Mouse (Mus musculus): ENCODE results near the gene Misp.

Gene Misp

DNA sequence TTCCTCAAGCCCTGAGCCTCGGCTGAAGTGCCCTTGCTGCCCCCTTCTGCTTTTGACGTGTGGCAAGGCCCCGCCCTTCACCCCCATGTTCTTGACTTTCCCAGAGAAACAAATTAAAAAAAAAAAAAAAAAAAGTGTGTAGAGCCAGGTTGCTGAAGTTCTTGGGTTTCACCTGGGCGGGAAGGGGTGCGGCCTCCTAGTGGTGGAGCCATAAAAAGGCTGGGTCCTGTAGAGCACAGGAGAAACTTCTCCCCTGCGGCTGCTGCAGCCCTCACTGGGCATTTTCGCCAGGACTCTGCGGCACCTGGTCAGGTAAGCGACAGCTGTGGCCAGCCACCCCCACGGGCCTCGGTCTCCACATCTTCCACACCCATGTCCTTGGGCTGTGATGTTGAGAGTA is at the start of gene Misp:
TSS of gene Misp (plus strand) at position 208 of the 400 bp plus-strand sequence.
- DNase-seq (ENCODE audit: low spot score), result no peak

- DNase-seq (ENCODE audit: low spot score), result no peak
These were observed 48.5 kb upstream of the Misp start for GRCm38 (mm10) chr10:79772320-79772719.

- DNase-seq (ENCODE audit: low spot score), result no peak
These were observed 47.6 kb upstream of the Misp start for GRCm38 (mm10) chr10:79773208-79773607.

DNA sequence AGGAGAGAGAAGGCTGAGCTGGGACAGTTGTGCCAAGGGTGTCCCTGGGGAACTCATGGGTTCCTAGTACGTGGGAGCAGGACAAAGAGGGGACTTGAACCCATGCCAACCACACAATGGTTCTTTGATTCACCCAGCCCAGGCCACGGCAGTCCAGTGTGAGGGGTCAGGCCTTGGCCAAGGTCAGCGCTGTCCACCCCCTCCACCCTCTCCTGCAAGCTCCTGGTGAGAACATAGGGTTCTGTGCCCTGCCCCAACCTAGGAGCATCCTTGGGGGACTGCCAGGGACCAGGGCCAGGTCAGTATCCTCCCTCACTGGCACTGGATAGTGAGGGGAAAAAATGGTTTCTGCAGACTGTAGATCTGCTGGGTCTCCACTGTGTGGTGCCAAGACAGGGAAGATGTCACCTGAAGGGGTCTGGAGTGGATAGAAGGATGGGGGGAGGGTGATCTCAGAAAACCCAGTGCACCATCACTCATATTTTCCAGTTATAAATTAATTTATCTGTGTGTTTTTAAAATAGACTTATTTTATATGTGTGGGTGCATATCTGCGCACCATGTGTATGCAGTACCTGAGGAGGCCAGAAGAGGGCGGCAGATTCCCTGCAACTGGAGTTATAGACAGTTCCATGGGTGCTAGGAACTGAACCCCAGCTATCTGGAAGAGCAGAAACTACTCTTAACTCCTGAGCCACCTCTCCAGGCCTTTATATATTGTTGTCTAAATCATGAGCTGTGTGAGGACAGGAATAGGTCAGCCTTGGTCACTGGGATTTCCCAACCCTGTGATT is 46.1 kb upstream of the Misp start:
- DNase-seq (ENCODE audit: low spot score), result no peak

DNA sequence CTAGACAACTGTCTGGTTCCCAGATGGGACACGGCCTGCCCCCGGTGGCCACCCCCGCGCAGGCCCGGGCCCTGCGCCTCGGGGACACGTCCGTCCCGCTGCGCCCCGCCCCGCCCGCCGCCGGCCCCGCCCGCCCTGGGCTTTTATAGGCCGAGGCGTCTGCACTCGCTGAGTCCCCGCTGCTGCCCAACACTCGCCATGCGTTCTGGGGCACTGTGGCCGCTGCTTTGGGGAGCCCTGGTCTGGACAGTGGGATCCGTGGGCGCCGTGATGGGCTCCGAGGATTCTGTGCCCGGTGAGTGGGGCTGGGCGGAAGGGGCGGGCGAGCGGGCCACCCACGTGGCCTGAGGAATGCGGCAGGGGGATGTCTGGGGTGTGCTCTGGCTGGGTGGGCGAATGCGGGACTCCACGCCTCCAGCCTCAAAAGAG is 43.7 kb upstream of the Misp start, which contains the start of gene Fstl3:
TSS of gene Fstl3 (plus strand) at position 170 of the 429 bp plus-strand sequence.
- no peak for DNase-seq (ENCODE audit: low spot score)

- no peak for DNase-seq (ENCODE audit: low spot score)
These were observed 42.8 kb upstream of the Misp start for GRCm38 (mm10) chr10:79778006-79778405.

GRCm38 (mm10) chr10:79779193-79779592 is 41.6 kb upstream of the Misp start:
- DNase-seq (ENCODE audit: low spot score), result no peak

GRCm38 (mm10) chr10:79779784-79780663 is 40.8 kb upstream of the Misp start:
- peak; percentile 84 for DNase-seq (ENCODE audit: low spot score)

DNA sequence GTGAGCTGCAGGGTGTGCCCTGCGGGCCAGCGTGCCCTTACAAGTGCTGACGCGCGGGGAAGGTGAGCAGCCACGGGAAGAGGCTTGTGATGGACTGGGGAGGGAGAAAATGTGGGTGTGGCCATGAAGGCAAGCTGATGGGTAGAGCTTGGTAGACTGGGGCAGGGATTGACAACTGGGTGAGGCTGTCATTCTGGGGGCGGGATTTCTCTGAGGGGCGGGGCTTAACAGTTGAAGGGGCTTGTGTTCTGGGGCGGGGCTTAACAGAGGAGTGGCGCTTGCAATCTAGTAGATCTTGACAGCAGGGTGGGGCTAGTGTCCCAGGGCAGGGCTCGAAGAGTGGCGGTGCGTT is 40.1 kb upstream of the Misp start:
- no peak for DNase-seq (ENCODE audit: low spot score)

DNA sequence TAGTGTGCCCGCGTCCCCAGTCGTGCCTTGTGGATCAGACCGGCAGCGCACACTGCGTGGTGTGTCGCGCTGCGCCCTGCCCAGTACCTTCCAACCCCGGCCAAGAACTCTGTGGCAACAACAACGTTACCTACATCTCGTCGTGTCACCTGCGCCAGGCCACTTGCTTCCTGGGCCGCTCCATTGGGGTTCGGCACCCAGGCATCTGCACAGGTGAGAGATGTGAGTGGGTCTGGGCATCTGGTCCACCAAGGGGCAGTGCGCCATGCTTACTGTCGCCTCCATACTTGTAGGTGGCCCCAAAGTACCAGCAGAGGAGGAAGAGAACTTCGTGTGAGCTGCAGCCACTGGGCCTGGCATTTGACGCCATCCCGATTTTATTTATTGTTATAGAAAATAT is 39.6 kb upstream of the Misp start:
- no peak for DNase-seq (ENCODE audit: low spot score)

DNA sequence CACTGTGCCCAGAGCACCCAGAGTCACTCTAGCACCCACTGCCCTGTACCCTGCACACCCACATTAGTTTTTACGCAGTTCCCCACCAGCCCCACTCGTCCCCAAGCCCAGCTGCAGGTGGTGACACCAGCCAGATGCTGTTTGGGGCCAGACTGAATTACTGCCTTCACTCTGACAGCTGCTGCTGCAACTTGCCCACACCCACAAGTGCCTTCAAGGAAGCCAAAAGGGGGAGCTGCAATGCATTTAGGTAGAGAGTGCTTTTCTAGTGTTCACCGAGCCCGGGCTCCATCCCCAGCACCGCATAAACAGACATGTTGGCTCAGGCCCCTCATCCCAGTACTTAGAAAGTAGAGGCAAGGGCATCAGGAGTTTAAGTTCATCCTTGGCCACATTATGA is 38.8 kb upstream of the Misp start:
- no peak for DNase-seq (ENCODE audit: low spot score)

GRCm38 (mm10) chr10:79783050-79783449 is 37.7 kb upstream of the Misp start:
- DNase-seq (ENCODE audit: low spot score), result no peak

DNA sequence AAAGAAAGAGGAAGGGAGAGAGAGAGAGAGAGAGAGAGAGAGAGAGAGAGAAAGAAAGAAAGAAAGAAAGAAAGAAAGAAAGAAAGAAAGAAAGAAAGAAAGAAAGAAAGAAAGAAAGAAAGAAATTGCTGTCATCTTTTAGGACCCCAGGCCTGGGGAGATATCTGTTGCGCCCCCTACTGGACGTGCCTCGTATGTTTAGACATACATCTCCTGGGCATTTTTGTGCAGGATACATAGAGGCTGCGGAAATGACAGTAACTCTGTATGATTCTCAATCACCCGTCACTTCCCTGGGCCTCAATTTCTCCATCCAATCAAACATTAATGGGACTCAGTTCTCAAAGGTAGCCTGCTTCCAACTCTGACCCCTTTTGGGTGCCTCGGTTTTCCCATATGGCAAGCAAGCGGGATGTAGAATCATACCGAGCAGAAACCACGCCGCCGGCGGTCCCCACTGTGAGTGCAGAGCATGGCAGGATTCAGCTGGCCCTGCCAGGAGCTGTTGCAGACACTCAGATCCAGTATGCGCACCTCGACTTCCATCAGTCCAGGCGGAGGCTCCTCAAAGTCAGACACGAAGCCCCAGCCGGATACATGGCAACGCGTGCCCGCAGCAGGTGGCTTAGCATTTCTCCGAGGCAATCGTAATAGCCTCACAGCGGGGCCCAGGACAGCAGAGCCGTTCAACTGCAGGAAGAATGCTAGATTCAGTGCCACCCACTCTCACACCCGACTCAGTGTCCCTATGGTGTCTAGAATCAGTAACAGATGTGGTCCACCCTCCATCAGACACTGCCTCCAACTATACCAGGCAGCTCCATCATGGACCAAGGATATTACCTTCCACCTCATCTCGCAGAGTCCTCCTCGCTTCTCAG is 36.6 kb upstream of the Misp start:
- DNase-seq (ENCODE audit: low spot score), result no peak

GRCm38 (mm10) chr10:79788386-79789158 is 32.2 kb upstream of the Misp start:
- DNase-seq (ENCODE audit: low spot score), result peak; percentile 71

GRCm38 (mm10) chr10:79789581-79789980 is 31.2 kb upstream of the Misp start:
- DNase-seq (ENCODE audit: low spot score), result no peak

DNA sequence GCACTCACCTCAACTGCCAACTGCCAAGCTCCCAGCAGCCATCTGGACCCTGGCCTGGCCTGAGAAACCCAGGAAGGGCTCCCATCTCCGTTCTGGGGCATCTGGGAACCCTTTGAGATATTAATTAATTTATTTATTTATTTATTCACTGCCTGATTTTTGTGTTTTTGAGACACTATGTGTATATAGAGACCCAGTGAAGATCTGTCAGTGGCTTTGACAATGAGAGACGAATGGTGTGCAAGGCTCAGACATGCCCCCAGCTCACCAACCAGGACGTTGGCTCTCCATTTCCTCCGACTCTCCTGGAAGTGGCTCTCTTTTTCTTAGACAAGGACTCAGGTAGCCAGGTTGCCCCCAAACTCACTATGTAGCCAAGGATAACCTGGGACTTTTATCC is 29.9 kb upstream of the Misp start, which contains the start of gene Prss57:
TSS of gene Prss57 (minus strand) at position 101 of the 400 bp plus-strand sequence.
- DNase-seq (ENCODE audit: low spot score), result no peak

GRCm38 (mm10) chr10:79792339-79793040 is 28.3 kb upstream of the Misp start:
- DNase-seq (ENCODE audit: low spot score), result no peak

- DNase-seq (ENCODE audit: low spot score), result peak; percentile 69
These were observed 27.6 kb upstream of the Misp start, which contains the start of gene Palm for GRCm38 (mm10) chr10:79793051-79793737. Palm (plus strand) TSS chr10:79793572.

DNA sequence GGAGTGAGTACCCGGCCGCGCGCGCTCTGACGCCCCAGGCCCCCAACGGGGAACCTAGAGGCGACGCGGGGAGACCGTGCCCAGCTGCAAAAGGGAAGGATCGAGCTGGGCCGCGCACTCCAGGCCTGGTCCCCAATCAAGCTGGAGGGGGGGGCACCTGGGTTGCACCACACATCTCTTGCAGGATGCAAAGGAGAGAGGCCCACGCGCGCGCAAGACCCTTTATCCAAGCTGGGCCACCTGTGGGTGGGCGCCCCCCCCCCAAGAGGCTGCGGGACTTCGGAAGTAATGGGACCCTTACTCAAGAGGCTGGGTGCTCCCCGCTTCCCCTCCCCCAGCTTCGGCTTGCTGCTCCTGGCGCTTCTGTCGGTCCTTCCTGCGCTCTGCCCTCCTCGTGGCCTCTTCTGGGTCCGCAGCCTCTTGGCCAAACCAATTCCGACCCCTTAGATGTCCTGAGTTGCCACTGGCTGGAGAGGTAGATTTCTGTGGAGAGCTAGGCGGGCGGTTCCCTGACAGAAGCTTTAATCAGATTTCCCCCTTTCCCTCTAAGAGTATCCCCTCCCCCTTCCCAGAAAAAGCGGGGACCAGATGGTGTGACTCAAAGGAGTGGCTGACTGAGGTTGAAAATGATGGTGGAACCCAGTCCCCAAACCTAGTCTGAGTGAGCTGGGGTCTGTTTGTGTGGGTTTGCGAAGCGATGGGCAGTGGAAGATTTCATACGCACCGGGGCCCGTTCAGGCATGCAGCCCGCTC is 26.9 kb upstream of the Misp start:
- no peak for DNase-seq (ENCODE audit: low spot score)

All from ovary, postnatal 10 days (tissue).